Mouse (Mus musculus) adrenal gland, adult 2 months (tissue): ENCODE data around the gene B4galt5. TPM values are rescaled to one million over a fixed set of nuclear protein-coding genes. Genes with fewer than 3 reads are reported as not detected.

Source experiments
- DNase-seq: peaks from one replicate; pipeline ENCODE4 v3.0.0; 2021
- polyA plus RNA-seq: library from polyadenylated mRNA; depleted of rRNA; stranded (reverse); fragments of >200 nt; gene quantifications from 2 replicates; pipeline ENCODE4 v1.2.3, GENCODE M21; 2012; rRNA removed
- total RNA-seq, 2 experiments: library from RNA; stranded (reverse); gene quantifications; 2 replicates each; pipeline ENCODE4 v1.2.3; 2021

The B4galt5 gene
- total and polyA plus RNA-seq, 3 experiments, result 47.6 to 113 (median 92.7) TPM

- no peak for DNase-seq
Measured at GRCm38 (mm10) chr2:167257790-167258189, 91.2 kb downstream of the B4galt5 start.

- DNase-seq, result no peak
Measured at GRCm38 (mm10) chr2:167254808-167255207, 94.2 kb downstream of the B4galt5 start.

GRCm38 (mm10) chr2:167254185-167254584 lies 94.8 kb downstream of the B4galt5 start:
- peak; percentile 92 for DNase-seq

- no peak for DNase-seq
Measured at GRCm38 (mm10) chr2:167253476-167253875, 95.5 kb downstream of the B4galt5 start.

- peak; percentile 37 for DNase-seq
Measured at GRCm38 (mm10) chr2:167252057-167252687, 96.8 kb downstream of the B4galt5 start.

- DNase-seq, result peak; percentile 71
Measured at GRCm38 (mm10) chr2:167250736-167251337, 98.1 kb downstream of the B4galt5 start.

GRCm38 (mm10) chr2:167250003-167250735 lies 98.8 kb downstream of the B4galt5 start:
- peak; percentile 88 for DNase-seq

- DNase-seq, result no peak
Measured at GRCm38 (mm10) chr2:167249591-167249990, 99.4 kb downstream of the B4galt5 start.

Other genes with a start within 250 kb of the B4galt5 start
- gene Kcnb1, start 159.0 kb downstream of the B4galt5 start, total RNA-seq, result 10 to 100 TPM; 14.8 to 21.7 TPM
- 7.7 and 9.4 TPM in 2 replicates for gene Kcnb1, start 159.0 kb downstream of the B4galt5 start, polyA plus RNA-seq
- 10 to 100 TPM; 17.3 to 37.2 TPM for gene Ptgis, start 108.6 kb downstream of the B4galt5 start, total RNA-seq
- 65.3 and 74.3 TPM in 2 replicates for gene Ptgis, start 108.6 kb downstream of the B4galt5 start, polyA plus RNA-seq
- gene Slc9a8, start 72.5 kb upstream of the B4galt5 start, total RNA-seq, result 10 to 100 TPM; 33.8 to 40.2 TPM
- 51.2 and 67.5 TPM in 2 replicates for gene Slc9a8, start 72.5 kb upstream of the B4galt5 start, polyA plus RNA-seq
- 10 to 100 TPM; 75.2 to 78.4 TPM for gene Rnf114, start 143.5 kb upstream of the B4galt5 start, total RNA-seq
- gene Rnf114, start 143.5 kb upstream of the B4galt5 start, polyA plus RNA-seq, result 64.2 and 70.8 TPM in 2 replicates
- gene Spata2, start 143.7 kb upstream of the B4galt5 start, total RNA-seq, result 10 to 100 TPM; 33.1 to 35.1 TPM
- gene Spata2, start 143.7 kb upstream of the B4galt5 start, polyA plus RNA-seq, result 29.0 and 30.8 TPM in 2 replicates
- gene Snai1, start 189.0 kb upstream of the B4galt5 start, total RNA-seq, result 10 to 100 TPM in 1 of 2 experiments, 1 to 10 TPM in 1; 6.7 to 10.1 TPM
- gene Snai1, start 189.0 kb upstream of the B4galt5 start, polyA plus RNA-seq, result 45.2 and 45.3 TPM in 2 replicates